Mouse (Mus musculus): ENCODE measurements around the gene Gm5134. TPM values are rescaled to one million over a fixed set of nuclear protein-coding genes. Genes with fewer than 3 reads are reported as not detected.
"Not testable (repeated sequence)": the region's sequence is repeated elsewhere in the genome, so short reads cannot be mapped to it uniquely, and the experiment has no call there.

Gm5134 gene
- total RNA-seq, 2 experiments from 2014 or later: not detected

DNA sequence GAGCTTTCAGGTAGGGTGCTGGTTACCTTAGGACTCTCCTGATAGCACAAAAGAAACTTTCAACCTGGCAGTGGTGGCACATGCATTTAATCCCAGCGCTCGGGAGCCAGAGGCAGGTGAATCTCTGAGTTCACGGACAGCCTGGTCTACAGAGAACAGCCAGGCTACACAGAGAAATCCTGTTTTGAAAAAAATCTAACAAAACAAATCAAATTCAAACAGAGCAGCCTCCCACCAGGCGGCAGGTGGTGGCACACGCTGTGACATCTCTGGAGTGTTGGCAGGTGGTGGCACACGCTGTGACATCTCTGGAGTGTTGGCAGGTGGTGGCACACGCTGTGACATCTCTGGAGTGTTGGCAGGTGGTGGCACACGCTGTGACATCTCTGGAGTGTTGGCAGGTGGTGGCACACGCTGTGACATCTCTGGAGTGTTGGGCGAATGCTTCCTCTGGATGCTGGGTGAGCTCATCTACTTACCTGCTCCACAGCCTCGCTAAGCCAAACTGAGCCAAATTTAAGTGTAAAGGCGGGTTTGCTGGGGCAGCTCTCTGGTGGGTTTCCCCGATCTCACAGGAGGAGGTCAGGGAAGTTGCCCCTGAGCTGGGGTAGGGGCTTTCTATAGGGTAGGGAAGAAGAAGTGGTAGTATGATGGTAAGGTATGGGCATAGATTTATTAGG, 40.4 kb downstream of the Gm5134 start:
- not testable (repeated sequence) for DNase-seq (ENCODE audit: low spot score in 2 of 2)

DNA sequence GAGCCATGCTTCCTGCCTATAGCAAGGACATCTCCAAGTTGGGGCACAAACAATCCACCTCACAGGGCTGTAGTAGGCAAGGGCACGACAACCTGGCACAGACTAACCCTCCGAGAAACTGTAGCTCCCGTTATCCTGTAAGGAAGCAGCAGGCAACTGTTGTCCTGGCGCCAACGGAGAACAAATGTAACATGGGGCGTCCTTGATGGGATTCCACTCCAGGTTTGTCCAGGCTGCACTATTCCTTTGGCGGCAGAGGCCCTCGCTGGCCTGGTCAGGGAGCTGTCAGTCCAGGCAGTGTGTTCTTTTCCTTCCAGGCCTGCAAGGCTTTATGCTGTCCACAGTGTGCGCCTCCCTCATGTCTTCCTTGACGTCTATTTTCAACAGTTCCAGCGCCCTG, 41.1 kb downstream of the Gm5134 start:
- DNase-seq (ENCODE audit: low spot score in 2 of 2): no peak

DNA sequence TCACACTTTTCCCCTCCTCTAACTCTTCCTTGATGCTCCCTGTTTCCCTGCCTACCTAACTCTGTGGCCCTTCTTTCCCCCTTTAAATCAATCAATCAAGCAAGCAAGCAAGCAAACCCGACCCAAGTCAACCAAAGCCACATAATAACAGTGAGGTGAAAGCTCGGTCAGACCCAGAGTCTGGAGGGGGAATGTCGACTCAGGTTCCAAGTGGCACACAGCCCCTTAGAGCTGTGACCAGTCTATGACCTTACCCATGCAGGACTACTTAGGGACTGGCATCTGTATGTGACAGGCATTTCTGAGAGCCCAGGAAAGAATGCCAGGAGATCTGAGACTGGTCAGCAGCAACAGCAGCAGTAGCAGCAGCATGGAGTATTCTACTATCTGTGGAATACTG, 42.0 kb downstream of the Gm5134 start:
- no peak for DNase-seq (ENCODE audit: low spot score in 2 of 2)

DNA sequence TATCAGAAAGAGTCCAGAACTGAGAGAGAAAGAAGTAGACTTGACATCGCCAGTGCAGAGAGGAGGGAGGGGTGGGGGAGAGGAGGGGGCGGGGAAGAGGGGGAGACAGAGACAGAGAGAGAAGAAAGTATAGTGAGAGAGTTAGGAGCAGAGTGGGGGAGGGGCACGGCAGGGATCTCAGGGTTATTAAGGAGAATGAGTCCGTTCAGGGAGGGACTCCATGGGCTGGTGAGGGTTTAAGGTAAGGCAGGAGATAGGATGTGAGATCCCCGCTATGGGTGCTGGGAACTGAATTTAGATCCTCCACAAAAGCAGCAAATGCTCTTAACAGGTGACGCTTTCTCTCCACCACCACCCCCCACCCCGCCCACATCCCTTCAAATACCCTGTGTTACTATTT, 46.8 kb downstream of the Gm5134 start:
- no peak for DNase-seq (ENCODE audit: low spot score in 2 of 2)

DNA sequence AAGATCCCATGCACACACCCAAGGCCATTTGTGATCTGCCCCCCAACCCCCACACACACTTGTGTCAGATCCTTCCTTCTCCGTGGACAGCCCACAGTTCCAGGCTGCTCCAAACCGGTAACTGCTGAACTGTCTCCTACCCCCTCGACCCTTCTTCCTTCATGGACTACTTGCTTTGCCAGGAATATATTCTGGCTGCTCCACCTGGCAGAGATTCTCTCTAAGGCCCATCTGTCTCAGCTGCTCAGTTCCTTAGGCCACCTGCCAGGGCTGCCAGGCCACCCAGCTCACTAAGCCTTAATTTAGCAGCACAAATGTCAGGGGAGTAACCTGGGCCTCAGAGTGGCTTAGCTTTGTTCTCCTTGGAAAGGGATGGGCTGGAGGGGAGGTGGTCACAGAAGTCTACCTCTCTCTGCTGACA, 47.8 kb downstream of the Gm5134 start:
- no peak for DNase-seq (ENCODE audit: low spot score in 2 of 2)

DNA sequence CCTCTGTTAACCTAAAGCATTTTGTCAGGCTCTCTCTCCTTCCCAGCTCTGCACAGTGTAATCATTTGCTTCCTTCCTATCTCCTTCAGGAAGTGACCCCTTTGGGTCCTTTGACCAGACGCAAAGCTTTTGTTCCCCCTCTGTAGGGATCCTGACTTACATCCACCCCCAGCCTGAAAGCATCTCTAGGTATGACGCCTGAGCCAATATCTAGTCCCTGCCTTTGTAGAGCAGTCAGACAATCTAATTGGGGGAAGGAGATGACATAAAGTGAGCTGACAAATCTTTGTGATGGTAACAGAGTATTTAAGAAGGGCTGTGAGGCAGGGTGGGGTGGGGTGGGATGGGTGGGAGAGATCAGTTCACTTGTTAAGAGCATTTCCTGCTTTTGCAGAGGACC, 48.3 kb downstream of the Gm5134 start:
- DNase-seq (ENCODE audit: low spot score in 2 of 2): no peak

DNA sequence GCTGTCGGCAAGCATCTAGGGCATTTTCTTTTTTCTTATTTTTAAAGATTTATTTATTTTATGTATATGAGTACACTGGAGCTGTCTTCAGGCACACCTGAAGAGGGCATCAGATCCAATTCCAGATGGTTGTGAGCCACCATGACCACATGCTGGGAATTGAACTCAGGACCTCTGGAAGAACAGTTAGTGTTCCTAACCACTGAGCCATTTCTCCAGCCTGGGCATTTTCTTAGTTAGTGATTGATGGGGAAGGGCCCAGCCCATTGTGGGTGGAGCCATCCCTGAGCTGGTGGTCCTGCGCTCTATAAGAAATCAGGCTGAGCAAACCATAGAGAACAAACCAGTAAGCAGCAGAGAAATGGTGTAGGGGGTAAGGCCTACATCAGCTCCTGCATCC, 48.9 kb downstream of the Gm5134 start:
- no peak for DNase-seq (ENCODE audit: low spot score in 2 of 2)

DNA sequence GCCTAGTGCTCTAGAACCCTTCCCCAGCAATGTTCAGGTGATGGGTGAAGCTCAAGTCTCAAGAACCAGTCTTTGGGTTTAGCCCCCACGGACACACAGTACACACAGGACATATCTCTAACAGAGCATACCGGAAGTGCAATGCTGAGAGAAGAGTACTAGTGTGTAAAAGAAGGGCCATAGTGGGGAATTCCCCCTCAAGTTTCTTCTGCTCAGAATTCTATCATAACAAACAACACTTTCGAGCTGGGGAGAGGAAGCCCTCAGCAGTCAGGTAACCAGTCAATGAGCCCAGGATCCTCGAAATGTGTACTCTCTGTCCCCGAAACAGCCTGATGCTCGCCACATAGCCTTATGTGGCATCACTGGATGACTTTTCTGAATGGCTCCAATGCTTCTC, 52.1 kb downstream of the Gm5134 start:
- DNase-seq (ENCODE audit: low spot score in 2 of 2): no peak

DNA sequence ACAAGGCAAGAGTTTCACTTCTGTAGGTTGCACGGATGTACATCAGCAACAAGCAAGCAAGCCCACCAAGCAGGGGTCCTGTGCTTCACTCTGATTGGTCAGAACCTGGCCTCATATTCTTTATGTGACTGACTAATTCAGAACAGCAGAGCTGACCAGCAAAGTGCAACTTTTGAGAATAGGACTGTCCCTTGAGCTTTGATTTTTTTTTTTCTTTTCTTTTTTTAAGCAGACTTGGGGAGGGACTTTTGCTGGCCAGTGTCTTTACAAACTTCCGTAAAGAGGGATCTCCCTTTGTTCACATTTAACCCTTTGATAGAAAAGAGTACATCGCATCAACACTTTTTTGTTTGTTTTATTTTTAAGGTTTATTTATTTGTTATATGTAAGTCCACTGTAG, 55.5 kb downstream of the Gm5134 start:
- no peak for DNase-seq (ENCODE audit: low spot score in 2 of 2)

DNA sequence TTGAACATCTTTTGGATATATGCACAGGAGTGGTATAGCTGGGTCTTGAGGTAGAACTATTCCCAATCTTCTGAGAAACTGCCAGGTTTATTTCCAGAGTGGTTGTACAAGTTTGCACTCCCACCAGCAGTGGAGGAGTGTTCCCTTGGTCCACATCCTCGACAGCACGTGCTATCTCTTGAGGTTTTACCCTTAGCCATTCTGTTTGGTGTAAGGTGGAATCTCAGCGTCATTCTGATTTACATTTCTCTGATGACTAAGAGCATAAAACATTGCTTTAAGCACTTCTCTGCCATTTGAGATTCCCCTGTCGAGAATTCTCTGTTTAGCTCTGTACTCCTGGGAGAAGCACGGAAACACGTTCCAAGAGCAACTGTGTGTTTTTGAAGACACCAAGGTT, 58.6 kb downstream of the Gm5134 start:
- no peak for DNase-seq (ENCODE audit: low spot score in 2 of 2)

DNA sequence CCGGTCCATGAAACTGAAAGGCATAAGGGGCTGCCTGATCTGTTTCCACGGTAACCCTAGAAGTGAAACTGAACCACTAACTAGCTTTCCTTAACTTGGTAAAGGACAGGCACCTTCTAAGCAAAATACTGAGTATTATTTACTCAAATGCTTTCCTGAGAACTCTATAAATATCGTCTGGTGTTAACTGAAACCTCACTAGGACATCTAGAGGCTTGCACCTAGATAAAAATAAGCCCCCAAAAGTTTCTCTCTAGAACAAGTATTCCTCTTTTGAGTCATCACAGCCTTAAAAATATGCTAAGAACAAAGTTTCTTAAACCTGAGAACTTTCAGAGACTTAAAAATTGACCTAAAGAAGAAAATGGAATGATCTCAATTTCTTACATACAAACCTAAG, 62.6 kb downstream of the Gm5134 start:
- no peak for DNase-seq (ENCODE audit: low spot score in 2 of 2)

DNA sequence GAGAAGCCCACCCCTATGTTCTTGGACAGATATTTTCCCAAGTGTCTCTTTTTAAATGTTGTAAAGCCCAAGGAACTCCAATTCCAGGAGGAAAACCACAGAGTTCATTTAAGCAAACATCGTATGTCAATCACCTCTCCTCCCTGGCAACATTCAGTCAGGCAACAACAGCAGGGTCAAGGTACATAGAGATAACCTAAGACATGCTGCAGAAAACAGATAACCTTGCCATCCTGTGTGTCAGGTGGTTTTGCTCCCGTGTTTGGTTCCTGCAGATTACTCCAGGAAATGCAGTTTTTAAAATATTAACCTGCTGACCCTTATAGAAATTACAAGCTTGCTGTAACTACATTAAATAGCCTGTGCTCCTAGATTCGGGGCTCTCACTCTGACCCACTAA, 67.4 kb downstream of the Gm5134 start:
- no peak for DNase-seq (ENCODE audit: low spot score in 2 of 2)

DNA sequence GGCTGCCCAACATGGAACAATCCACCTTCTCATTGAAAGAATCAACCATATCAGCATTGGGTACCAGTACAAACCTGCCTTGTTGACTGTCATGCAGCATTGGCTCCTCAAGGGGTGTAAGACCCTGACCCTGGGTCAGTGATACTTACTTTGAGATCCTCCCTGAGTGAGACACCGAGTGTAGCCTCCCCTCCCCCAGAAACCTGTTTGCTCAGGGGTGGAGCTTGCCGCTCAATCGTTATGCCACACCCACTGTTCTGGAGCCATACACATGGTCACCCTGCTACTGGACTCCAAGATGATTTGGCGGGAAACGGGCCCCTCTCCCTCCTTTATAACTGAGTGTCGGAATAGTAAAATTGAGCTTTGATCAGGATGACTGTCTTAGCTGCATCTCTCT, 69.6 kb downstream of the Gm5134 start:
- DNase-seq (ENCODE audit: low spot score in 2 of 2): no peak

DNA sequence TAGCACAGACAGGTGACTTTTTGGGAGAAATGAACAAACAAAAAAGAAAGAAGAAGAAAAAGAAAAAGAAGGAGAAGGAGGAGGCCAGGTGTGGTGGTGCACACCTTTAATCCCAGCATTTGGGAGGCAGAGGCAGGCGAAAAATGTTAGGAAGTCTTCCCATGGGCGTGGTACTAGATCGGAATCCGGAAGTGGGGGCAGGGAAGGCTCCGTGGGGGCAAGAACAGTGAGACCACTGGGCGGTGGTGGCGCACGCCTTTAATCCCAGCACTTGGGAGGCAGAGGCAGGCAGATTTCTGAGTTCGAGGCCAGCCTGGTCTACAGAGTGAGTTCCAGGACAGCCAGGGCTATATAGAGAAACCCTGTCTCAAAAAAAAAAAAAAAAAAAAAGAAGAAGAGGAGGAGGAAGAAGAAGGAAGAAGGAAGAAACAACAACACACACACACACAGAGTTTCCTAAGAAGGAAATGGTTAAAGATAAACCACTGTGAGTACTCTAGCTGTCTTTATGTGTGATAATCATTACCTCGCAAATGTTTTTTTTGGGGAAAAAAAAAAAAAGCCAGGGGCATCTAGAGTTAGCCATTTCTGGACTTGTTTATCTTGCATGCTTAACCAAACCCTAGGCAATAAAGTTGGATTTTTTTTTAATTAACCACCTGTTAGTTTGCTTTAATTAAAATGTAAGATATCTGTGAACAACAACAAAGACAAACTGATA, 71.3 kb downstream of the Gm5134 start:
- DNase-seq (ENCODE audit: low spot score in 2 of 2): no peak

DNA sequence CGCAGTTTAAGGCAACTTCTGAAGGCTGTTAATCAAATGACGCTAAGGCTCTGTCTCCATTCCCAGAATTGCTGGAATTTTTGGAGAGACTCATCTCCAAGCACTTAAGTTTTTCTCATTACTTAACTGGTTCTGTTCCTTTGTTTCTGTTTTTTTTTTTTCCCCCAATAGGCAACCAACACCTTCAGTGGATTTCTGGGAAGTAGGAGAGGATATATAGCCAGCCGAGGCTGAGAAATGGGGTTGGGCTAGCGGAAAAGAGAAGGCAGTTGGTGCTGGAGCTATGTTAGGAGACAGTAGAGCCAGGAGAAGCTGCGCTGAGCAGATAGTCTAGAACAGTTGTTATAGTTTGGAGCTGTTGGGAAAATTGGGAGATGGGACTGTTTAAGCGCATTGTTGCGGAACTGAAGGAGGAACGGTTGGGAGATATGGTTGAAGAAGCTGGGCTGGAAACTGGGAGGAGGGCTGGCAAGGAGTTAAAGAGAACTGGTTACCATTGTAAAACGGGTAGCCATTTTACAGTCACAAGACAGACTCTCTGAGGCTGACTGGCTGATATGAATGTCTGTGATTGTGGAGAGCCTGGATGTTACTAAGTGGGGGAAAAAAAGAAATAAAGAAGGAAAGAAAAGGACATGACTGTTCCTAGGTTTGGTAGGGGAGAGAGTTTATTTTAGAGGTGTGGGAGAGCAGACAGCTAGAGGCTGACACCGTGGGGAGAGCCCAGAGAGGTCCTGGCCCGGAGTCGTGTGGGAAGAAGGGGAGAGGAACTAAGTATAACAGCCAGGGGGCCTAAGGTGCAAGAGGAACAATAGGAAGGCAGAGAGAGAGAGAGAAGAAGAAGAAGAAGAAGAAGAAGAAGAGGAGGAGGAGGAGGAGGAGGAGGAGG, 73.1 kb downstream of the Gm5134 start:
- no peak for DNase-seq (ENCODE audit: low spot score in 2 of 2)

DNA sequence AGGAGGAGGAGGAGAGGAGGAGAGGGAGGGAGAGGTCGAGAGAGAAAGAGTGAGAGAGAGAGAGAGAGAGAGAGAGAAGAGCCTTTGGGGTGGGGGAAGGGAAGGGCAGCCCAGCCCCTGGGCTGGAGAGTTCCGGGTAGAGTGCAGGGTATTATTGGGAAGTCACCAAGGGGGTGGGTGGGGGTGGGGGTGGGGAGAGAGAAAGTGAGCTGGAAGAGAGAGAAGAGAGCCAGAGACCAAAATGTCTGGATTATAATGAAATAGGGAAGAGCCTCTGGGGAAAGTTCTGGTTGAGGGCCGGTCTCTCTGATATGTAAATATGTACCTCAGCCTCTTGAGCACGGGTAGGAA, 73.7 kb downstream of the Gm5134 start:
- DNase-seq (ENCODE audit: low spot score in 2 of 2): no peak

DNA sequence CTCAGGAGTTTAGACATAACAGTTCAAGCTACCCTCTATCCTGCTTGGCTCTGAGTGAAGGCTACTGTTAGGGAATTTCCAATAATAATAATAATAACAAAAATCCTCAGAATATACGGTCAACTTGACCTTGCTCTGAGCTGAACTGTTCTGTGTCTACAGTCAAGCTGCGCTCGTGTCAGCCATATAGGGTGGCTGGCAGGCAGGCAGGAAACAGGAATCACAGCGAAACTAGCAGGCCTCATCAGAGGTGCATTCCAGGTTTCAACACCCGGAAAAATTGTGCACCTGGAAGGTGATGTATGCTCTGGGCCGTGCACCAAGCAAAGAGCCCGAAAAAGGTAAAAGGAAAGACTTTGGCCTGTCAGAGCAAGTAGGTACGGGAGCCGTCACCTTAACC, 74.1 kb downstream of the Gm5134 start:
- no peak for DNase-seq (ENCODE audit: low spot score in 2 of 2)

DNA sequence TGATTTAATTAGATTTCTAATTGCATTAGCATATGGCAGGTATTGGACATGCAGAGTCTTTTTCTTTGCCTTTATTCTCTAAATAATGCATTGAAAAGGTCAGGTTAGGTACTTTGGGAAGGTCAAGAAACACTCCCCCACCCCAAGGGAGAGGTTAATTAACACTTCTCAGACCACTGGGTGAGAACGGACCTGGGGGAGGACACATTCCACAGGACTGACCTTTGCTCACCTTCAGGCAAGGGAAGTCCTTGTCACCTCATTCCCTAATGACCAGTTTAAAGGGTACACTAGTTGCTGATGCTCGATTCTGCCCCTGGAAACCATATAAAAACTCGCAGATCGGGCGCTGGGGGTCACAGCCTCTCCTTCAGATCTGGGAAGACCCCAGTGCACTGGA, 75.0 kb downstream of the Gm5134 start:
- no peak for DNase-seq (ENCODE audit: low spot score in 2 of 2)

DNA sequence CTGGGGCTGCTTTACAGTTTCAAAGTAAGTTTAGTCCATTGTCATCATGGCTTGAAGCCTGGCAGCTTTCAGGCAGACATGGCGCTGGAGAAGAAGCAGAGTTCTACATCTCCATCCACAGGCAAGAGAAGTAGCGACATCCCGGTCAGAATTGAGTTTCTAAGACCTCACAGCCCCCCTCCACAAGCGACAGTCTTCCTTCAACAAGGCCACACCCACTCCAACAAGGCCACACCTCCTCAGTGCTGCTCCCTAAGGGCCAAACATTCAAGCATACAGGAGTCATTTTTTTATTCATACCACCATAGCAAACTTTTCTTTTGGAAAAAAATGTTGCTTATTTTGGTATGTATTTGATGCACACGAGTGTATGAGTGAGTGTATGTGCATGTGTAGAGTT, 76.2 kb downstream of the Gm5134 start:
- no peak for DNase-seq (ENCODE audit: low spot score in 2 of 2)

DNA sequence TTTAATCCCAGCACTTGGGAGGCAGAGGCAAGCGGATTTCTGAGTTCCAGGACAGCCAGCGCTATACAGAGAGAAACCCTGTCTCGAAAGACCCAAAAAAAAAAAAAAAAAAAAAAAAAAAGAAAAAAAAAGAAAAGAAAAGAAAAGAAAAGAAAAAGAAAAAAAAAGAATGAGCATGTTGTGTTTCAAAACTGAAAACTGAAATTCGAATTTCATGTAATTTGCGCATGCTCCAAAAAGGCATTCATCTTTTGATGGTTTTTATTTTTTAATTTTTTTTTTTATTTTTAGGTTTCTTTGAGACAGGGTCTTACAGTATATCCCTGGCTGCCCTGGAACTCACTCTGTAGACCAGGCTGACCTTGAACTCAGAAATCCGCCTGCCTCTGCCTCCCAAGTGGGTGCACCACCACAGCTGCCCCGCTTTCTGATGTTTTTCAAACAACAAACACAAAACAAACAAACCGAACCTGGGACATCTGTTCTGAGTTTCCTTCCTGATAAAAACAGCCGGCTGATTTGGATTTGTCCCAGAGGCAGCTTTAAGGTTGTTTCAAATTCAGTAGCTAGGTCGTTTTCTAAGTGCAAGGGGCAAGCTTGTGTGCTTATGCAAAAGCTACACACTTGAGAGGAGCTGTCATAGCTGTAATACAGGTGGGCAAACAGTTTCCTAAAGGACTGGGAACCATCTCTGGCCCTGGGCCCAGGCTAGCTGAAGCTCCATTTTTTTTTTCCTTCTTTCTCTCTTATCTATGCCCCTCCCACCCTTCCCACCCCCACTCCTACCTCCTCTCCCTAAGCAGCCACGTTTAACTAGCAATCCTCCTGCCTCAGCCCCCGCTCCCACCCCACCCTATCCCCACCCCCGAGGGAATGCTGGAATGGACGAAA, 77.4 kb downstream of the Gm5134 start:
- DNase-seq (ENCODE audit: low spot score in 2 of 2): peak in 1 of 2 experiments; percentile 17

Measured in left cerebral cortex, adult 18-20 months (tissue).